Mouse (Mus musculus) lung, adult 2 months (tissue): ENCODE data around the gene Ift27.

Experiments
- CTCF ChIP-seq: fragments of 200-500 bp; IDR thresholded peaks from 2 replicates; pipeline ENCODE4 v1.5.1; 2011; ENCODE audit warnings: mild to moderate bottlenecking, low read length, control low read depth; ENCODE audit not compliant: insufficient read depth
- POLR2A ChIP-seq: fragments of 200-500 bp; IDR thresholded peaks from 2 replicates; pipeline ENCODE4 v1.6.1; 2011; ENCODE audit warnings: low read depth, mild to moderate bottlenecking, control low read depth, low read length, borderline replicate concordance; ENCODE audit errors: extremely low read depth

DNA sequence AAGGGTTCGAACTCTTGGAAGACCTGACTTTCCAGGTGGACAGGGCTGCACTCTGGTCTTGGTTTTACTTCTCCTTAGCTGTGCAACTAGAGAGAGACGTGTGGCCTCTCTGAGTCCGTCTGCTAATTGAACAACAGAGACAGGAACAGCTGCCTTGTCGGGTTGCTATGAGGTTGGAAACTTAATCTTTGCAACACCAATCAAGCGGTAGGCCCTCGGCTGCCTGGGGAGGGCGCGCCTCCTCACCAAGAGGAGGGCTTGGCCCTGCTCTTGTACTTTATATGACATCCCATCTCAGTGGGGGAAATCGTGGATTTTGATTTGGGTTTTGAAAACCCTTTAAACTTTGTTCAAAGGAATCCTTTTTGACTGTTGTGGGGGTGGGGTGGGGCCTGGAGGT, 12.0 kb downstream of the Ift27 start:
- TF ChIP-seq CTCF (no peak), POLR2A (no peak)
